Mouse (Mus musculus): ENCODE results near the gene Rnf26.
A peak's percentile ranks its signal among the peaks of the same experiment; 100 is the strongest.

Gene Rnf26

DNA sequence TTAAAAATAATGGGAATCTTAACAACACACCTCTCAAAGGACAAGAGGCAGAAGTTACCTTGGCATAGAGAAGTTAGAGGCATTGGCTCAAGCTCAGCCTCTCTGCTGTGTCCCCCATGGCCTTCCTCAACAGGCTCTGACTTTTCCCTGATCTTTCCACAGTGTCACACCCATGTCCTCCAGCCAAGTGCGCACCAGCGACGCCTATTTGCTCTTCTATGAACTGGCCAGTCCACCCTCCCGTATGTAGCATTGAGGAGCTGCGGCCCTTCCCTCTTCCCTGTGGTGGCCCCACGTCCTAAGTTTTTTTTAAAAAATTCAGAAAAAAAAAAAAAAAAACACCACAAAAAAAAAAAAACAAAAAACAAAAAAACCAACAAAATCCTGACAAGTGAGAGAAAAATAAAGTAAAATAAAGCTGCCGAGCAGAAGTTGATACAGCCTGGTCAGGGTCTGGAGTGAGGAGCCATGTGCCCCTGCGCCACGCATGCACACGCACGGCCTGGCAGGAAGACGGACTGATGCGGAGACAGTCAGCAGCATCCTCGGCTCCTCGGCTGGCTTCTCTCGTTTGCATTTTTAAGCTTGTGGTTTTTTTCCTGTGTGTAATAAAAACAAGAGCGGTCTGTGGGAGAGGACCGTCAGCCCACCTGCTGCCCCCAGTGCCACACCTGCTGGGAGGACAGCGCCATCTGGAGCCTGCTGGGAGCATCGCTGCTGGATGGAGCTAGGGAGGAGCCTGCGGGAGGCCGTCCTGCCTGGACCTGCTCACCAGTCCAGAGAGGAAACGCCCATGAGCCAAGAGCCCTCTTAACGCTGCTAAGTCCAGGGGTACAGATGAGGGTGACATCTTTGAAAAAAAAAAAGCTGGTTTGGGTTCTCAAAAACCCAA, 19.5 kb downstream of the Rnf26 start:
- DNase-seq (ENCODE audit: low read depth, low spot score), result peak; percentile 72

DNA sequence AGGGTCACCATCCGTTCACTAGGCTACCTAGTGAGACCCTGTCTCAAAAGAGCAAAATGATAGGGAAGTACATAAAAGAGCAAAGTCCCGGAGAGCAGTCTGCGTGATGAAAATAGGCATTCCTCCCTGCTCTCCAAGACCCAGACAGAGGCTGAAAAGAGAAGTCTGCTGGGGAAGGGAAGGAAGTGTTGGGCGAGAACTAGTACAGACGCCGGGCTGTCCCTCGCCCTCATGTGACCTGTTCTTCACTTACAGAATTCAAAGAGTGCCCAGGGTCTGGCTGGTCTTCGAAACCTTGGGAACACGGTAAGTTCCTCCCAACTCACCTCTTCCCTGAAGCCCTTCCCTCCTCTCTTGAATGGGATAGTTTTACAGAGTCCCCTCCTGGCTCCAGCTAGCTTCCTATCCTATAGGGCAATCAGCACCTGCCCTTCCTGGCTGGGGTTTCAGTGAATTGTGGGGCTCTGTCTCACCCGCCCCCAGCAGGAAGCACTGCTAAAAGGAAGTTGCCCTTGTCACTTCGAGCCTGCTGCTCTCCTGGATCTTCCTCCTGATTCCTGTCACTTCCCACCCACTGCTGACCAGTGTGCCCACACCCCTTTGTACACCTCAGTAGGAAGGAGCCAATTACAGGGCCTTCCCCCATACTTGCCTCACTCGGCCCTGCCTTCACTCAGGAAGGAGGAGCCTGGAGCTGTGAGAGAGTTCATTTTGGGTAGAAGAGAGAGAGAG, 24.3 kb downstream of the Rnf26 start:
- DNase-seq (ENCODE audit: low read depth, low spot score), result peak; percentile 17

DNA sequence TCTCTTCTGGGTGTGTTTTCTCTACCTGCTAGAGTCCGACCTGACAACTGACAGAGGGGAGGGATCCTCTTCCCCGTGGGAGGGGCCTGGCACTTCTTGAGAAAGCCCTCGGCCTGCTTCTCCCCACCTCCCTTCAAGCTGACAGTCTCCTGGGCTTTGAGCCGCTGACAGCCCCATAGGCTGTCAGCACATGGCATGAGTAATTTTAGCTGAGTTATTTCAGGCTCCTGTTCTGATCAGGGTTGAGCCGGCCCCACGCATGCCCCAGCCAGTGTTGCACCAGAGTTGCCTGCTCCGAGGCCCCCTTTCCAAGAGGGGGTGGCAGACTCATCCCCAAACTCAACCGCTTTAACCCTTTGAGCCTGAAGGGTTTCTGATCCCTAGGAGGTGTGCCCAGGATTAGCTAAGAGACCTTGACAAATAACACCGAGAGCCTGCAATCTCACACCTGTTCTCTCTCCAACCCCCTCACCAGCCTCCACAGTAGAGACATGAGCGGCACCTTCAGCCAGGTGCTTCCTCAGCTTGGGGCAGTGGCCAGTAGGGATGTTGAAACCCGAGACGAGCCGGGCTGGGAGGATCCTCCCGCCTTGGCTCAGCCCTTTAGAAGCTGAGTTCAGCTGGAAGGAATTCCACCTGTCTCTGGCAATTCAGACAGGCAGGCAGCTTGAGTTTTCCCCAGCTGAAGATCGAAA, 25.4 kb downstream of the Rnf26 start:
- DNase-seq (ENCODE audit: low read depth, low spot score), result peak; percentile 14

DNA sequence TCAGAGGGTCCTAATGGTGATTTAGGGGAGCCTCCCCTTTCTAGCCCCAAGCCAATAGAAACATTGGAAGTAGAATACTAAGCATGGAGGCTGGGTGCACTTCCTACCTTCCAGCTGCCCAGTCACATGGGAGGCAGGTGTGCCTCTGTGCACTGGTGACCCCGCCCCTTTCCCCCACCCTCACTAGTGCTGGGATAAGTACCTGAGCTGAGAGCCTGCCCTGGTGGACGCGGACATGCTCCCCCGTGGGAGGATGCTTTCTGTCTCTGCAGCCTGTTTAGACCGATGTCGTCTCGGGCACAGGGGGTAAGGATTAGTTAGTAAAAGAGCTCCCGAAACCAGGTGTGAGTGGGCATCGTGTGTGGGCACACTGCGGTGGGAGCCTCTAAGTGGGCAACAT, 26.4 kb downstream of the Rnf26 start:
- no peak for DNase-seq (ENCODE audit: low read depth, low spot score)

DNA sequence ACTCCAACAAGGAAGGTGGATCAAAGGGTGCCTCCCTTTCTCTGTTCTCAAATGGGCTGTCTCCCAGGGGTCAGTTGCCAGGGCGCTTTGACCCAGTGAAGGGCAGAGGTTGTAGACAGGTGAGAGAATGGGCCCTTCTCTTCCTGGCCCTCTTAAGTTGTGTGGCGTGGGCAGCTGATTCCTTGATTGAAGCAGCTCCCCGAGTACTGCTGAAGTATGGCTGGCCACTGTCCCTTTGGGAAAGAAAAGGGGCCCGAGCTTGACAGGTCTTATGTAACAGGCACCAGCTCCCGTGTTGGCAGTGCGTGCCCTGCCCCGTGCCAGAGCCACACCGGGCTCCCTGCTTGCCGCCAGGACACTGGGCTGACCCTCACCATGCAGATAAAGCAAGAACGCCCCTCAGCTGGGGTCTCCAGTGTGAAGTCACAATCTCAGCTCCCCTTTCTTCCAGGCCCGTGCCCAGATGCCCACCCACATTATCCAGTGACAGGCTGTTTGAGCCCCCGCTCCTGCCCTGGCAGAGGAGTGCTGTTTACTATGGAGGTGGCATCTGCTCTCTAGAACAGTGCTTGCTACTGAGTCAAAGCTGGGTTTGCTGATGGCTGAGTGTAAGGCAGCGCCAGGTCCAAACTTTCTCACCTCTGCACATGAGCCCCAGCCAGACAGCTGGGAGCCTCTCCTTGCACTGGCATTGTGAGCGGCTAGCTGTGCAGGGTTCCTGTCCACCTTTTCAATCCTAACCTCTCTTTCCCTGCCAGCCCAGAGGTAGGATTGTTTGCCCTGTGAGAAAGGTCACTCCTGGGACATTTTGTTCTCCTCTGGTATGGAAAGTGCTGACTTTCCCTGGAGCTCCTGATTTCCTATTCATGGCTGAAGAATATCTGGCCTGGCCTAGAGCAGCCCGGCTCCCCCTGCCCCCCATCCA, 27.3 kb downstream of the Rnf26 start:
- no peak for DNase-seq (ENCODE audit: low read depth, low spot score)

DNA sequence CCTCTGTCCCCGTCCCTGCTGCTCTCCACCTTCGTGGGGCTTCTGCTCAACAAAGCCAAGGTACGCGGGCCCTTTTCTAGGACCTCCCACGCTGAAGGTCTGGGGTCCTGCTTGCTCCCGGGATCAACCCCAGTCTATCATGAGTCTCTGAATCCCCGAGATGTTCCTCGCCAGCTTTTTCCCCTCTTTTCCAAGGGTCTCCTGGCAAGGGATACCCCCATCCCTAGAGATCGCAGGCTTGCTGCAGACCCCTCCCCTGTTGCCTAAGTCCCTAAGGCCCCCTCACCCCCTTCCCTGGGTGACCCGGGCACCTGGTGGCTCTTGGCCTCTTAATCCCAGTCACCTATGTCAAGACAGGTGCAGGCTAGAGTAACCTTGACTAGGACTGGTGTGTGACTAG, 28.0 kb downstream of the Rnf26 start:
- DNase-seq (ENCODE audit: low read depth, low spot score), result peak; percentile 25

DNA sequence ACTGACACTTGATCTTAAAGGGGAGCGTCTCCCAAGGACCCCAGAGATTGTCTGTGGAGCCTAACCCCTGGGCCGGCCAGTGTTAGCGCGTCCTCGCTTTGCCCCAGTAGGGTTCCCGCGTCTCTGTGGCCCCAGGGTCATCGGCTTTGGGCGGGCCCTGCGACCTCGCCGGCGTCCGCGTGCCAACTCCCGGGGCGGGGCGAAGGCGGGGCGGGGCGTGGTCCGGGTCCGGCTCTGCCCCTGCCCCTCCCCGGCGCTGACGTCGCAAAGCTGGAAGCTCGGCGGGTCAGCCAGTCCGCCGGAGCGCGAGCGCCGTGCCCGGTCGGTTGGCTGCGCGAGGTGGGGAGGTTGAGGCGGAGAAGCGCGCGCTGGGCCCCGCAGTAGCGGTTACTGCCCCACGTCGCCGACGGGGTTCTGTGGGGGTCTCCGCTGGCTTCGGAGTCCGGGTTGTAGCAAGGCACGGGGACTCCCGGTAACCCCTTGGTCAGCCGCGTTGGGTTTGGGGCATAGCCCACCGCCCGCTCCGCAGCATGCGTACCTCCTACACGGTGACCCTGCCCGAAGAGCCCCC, 28.6 kb downstream of the Rnf26 start:
- DNase-seq (ENCODE audit: low read depth, low spot score), result peak; percentile 80

DNA sequence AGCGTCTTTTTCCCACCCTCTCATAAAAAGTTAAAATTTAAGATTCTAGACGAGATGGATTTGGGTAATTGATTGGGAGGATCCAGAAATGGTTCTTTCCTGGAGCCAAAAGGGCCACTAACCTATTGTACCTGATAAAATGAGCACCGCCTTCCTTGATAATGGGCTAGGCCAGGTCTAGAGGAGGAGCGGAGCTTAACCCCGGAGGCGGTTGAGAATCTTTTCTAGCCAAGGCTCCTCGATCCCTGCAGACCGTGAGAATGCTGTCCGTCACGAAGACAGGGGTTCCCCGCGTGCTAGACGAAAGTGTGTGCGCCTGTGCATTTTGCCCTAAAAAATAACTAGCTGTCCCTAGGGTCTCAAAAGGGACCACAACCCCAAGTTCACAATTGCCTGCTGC, 29.1 kb downstream of the Rnf26 start:
- peak; percentile 58 for DNase-seq (ENCODE audit: low read depth, low spot score)

DNA sequence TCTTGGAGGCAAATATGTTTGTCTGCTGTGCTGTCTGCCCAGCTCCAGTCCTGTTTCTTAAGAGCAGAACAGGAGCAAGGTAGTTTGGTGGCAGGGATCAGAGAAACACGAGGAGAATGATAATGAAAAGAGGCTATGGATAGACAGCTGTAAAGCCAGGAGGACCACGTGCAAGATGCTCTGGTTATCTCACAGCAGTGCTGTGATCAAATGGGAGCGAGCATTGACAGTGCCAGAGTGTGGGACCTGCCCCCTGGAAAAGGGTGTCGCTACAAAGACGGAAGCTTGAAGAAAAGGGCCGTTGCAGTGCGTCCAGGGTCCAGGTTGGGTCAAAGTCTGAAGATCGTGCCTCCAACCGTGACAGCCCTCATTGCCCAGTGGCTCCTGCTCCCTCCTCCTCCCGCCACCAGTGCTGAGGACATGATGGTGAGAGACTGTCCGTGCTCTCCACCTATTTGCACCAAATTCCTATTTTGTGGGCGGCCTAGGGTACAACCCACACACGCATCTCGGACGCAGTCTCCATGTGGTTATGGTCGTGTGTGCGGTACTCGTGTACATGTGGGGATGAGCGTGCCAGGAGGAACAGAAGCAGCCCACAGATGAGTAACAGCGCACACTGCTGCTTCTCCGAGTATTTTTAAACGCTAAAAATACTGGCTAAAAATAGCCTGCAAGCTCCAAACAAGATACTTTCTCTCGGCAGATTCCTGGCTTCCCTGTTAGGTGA, 29.8 kb downstream of the Rnf26 start:
- DNase-seq (ENCODE audit: low read depth, low spot score), result no peak

DNA sequence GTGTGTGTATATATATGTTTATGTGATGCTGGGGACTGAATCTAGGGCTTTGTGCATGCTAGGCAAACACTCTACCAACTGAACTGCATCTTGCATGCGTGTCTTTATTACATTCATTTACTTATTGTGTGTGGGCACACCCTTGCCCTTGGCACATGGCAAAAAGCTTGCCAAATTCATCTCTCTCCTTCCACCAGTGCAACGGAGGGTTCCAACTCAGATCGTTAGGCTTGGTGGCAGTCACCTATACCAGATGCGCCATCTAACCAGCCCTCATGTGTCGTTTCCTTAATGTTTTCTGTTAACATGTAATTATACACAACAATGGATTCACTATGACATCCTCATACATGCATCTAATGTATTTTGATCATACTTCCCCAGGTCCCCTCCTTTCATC, 31.1 kb downstream of the Rnf26 start:
- no peak for DNase-seq (ENCODE audit: low read depth, low spot score)

DNA sequence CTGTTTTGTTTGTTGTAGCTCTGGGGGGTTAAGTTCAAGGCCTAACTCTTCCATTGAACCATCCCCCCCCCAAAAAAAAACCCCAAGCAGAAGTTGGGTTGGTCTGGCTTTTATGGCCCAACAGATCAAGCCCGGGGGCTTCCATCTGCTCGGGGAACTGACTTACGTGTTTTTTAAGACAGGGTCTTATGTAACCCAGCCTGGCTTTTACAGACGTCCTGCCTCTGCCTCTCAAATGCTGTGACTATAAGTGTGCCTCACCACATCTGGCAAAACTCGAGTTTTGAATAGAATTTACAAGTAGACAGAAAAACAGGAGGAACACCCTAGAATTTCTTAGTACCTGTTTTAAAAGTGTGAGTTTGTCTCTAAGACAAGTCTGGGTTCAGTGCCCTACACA, 31.7 kb downstream of the Rnf26 start:
- no peak for DNase-seq (ENCODE audit: low read depth, low spot score)

DNA sequence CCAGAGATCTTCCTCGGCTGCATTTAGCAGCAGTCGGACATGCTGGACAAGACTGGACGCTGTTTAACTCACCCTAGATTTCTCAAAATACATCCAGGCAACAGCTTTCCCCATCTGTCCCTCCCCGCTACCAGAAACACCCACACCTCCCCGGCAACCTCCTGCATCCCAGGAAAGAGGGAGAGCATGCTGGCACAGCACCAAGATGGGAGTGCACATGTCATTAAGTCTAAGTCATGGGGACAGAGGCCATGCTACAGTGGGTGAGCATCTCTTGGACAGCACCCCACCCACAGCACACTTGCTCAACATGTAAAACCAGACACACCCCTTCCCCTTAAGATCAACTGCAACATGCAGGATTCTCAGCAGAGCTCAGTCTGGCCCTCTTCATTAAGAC, 32.4 kb downstream of the Rnf26 start:
- DNase-seq (ENCODE audit: low read depth, low spot score), result no peak

DNA sequence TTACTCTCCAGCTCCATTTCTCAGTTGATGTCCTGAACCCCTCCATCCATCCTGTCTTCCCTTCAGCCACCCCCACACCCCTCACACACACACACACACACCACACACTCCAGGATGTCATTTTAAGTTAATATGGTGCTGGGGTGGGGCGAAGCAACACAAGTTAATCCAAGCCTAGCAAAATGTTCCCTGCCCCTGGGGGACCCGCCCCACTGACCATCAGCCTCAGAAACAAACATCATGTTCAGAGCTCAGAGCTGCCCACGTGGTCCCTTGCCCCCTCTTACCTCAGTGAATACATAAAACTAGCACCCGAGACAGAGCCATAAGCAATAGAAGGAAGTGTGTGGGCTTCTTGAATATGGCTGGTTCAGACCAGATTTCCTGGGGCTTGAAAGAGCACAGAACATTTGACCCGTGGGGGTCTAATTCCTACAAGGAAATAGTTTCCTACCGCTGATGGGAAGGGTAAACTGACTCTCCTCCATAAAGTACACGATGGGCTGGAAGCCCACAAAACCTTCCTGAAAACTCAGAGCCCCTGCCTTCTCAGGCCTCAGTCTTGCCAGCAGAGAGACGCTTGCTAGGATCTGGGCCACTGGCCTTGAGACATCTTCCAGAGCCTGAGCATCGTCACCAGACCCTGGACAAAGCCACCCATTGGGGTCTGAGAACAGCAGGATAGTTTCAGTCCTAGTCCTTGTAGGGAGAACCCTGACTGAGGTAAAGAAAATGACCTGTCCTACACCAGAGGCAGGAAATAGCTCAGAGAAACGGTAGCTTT, 33.1 kb downstream of the Rnf26 start:
- no peak for DNase-seq (ENCODE audit: low read depth, low spot score)

DNA sequence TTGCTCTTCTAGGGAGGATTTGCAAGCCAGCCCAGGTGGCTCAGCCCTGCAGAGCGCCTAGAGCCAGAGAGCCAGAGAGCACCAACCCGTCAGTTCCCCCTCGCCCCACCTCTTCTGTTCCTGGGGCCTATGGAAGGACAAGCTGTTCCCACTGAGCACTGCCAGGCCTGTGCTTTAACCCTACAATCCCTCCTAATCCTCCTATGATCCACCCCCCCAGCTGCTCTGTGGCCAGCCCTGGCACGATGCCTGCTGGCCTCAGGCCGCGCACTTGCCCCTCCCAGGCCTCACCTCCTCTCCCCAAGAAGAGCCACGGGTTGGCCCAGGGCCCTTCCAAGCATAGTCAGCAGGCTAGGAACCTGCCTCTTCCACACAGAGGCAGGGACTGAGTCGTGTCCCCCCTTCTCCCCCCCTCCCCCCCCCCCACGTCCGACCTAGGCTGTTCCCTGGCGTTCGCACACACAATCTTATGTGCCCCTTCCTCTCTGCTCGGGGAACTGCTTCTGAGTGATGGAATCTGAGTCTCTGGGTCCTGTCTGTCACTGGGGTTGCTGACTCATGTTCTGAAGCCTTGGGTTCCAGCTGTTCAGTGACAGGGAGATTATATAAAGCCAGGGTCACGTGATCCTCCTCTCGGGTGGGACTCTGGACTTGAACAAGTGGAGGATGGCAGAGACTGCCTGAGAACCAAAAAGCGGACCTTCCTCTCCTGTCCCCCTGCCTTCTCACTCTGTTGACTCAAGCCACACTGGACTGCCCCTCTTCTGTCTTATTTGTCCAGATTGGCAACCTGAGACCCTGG, 34.2 kb downstream of the Rnf26 start:
- DNase-seq (ENCODE audit: low read depth, low spot score), result no peak

DNA sequence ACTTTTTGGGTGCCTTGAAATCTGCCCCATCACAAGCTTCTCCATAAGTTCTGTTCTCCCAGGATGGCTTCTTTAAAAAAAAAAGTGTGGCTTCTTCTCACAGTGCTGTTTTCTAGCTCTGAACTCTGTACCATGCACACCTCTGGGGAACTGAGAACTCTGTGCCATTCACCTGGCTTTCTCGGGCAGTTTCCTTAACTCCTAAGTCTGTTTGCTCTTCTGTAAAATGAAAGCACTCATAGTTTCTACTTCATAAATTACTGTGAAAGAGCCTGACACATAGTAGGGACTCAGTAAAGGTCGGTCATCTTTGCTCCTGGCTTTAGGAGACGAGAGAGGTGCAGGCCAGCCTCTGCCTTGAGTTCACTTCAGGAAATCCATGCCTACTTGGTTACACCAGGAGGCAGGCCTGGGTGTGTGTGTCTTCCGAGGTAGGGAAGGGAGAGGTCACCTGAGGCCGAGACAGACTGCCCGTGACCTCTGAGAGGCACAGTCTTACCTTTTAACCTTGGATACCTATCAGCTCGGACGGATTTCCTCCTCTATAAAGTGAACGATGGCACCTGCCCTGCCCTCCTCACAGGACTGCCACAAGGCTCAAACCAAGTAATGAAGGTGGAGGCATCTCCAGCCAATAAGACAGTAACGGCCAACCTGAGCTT, 35.0 kb downstream of the Rnf26 start:
- no peak for DNase-seq (ENCODE audit: low read depth, low spot score)

DNA sequence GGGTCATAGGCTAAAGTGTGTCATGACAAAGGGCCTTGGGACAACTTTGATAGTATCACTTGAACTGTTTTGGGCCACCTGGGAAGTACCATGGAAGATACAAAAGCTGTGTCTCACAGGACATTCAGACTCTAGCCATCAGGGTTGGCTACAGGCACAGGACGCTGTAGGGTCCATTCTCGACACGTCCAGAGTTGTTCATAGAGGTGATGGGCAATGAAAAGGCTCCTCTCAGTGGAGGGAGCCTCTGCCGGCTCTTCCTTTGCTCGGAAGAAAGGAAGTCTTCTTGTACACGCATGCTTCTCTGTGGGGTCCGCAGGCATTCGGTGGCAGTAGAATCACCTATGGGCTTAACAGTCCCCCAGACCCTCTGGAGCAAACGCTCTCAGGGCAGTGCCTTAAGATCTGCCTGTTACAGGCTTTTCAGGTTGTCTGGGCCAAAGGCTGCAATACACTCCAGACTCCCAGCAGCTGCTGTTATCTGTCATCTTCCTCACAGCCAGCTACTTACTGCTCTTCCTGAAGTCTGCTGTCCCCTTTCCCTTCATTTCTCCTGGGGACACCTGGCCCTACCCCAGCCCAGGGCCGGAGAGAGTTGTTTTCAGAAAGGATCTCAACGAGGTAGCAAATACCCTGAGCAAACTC, 35.9 kb downstream of the Rnf26 start:
- no peak for DNase-seq (ENCODE audit: low read depth, low spot score)

DNA sequence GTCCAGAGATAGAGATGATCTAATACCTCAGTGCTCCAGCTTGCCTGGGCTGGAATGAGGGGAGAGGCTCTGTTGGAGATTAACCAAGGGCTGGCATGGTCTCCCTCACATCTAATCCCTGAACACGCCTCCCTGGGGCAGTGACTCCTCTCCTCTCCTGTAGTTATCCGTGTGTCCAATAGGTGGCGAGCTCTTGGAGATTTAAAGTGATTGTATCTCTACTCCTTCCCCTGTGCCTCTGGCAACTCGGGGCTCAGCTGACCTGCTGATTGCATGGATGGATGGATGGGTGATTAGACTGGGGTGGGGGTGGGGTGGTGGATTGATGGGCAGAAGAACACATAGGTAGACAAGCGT, 36.6 kb downstream of the Rnf26 start:
- peak; percentile 87 for DNase-seq (ENCODE audit: low read depth, low spot score)
